Mouse (Mus musculus) ES-Bruce4 (cell line): Measurements from ENCODE around the gene Pih1d1. TPM values are rescaled to one million over a fixed set of nuclear protein-coding genes. Genes with fewer than 3 reads are reported as not detected.

Experiments
- H3K27ac ChIP-seq: 2 replicates; pipeline ENCODE4 v1.5.1; 2012; ENCODE audit warnings: low read length, inconsistent platforms; ENCODE audit not compliant: insufficient read depth
- H3K27me3 ChIP-seq: 2 replicates; pipeline ENCODE4 v1.6.1; 2012; ENCODE audit warnings: mild to moderate bottlenecking, low read length, inconsistent platforms; ENCODE audit not compliant: control insufficient read depth, poor library complexity, insufficient read depth, severe bottlenecking
- H3K36me3 ChIP-seq: 2 replicates; pipeline ENCODE4 v1.6.1; 2012; ENCODE audit warnings: inconsistent platforms, mild to moderate bottlenecking, low read length, moderate library complexity; ENCODE audit not compliant: control insufficient read depth, poor library complexity, insufficient read depth, severe bottlenecking
- H3K4me1 ChIP-seq: one replicate; pipeline ENCODE4 v1.8.1; 2011; ENCODE audit warnings: low read length; ENCODE audit not compliant: control insufficient read depth, insufficient read depth
- H3K4me3 ChIP-seq: 2 replicates; pipeline ENCODE4 v1.5.1; 2011; ENCODE audit warnings: low read depth, mild to moderate bottlenecking, low read length
- H3K9ac ChIP-seq: 2 replicates; pipeline ENCODE4 v1.6.1; 2012; ENCODE audit warnings: low read depth, mild to moderate bottlenecking, inconsistent platforms; ENCODE audit not compliant: poor library complexity, severe bottlenecking
- H3K9me3 ChIP-seq: replicated peaks from 2 replicates; pipeline ENCODE4 v1.6.1; 2012; ENCODE audit warnings: mild to moderate bottlenecking, low read length, inconsistent platforms; ENCODE audit not compliant: control insufficient read depth, poor library complexity, insufficient read depth, severe bottlenecking
- CTCF ChIP-seq: IDR thresholded peaks from one replicate; pipeline ENCODE4 v1.8.1; 2011; ENCODE audit warnings: low read depth, low read length
- EP300 ChIP-seq: IDR thresholded peaks from 2 replicates; pipeline ENCODE4 v1.6.1; 2011; ENCODE audit warnings: low read depth, low read length; ENCODE audit not compliant: insufficient read depth
- POLR2A ChIP-seq: IDR thresholded peaks from one replicate; pipeline ENCODE4 v1.8.1; 2011; ENCODE audit warnings: low read length; ENCODE audit not compliant: insufficient read depth
- polyA plus RNA-seq: library from polyadenylated mRNA; stranded (reverse); fragments of >200 nt; gene quantifications from 2 replicates; pipeline ENCODE4 v1.2.4, GENCODE M21; 2011; ENCODE audit warnings: low read depth; ENCODE audit not compliant: missing spikeins, insufficient read depth, insufficient read length

Pih1d1 gene
- polyA plus RNA-seq, 1 experiment, result 38.5 TPM

DNA sequence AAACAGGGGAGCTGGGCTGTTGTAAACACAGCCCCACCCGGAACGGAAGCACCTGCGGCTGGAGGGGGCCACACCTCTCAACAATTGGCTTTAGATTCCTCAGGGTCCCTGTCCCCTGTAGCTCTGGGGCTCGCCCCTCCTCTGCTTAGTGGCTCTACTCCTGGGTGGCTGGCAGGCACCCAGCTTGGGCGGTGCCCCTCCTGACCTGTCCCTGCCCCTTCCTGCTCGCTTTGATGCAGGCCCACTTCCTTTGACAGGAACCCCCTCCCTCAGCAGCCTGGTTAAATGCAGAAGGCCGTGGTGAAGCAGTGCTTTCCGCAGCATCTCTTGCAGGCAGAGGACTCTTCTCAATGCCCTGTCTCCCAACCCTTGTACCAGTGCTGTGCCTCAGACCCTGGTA lies 32.7 kb upstream of the Pih1d1 start:
- TF ChIP-seq EP300 (peak; percentile 57; the same call in 1 of the 2 replicates), CTCF (no peak)
- H3K9ac ChIP-seq, result peak overlapping the region; percentile 90; the same call in 1 of the 2 replicates
- H3K4me1 ChIP-seq, result peaks cover 2% of the 10 kb centered on the region
- peak overlapping the region; percentile 52 for H3K27ac ChIP-seq
- H3K27me3 ChIP-seq, result no peaks in the 10 kb centered on the region
- no peaks in the 10 kb centered on the region for H3K9me3 ChIP-seq
- H3K36me3 ChIP-seq, result peaks cover 51% of the 10 kb centered on the region
- 0 out of 2 replicates have a peak overlapping the region, but pooled peaks have one; percentile 4 for H3K4me3 ChIP-seq

DNA sequence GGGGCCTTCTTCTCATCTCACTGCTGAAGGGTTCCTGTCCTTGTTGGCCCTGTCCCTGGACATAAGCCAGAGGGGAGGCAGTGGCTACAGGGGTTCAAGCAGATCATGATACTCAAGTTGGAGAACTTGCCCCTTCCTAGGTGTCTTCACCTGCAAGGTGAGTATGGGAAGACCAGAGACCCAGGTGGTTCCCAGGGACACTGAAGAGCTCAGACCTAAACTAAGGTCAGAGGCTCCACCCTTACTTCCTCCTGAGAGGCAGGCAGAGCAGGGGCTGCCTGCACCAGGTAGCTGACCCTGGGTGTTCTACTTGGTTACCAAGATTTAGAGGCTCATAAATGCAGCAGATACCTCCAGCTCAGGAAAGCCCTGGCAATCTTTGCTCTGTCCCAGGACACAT lies 32.1 kb upstream of the Pih1d1 start:
- peaks cover 57% of the 10 kb centered on the region for H3K36me3 ChIP-seq
- no peak for TF ChIP-seq CTCF
- no peak for TF ChIP-seq POLR2A
- TF ChIP-seq EP300, result no peak
- no peaks in the 10 kb centered on the region for H3K27me3 ChIP-seq
- H3K4me1 ChIP-seq, result peaks cover 2% of the 10 kb centered on the region
- peak overlapping the region; percentile 52 for H3K27ac ChIP-seq
- peak overlapping the region; percentile 90; the same call in 1 of the 2 replicates for H3K9ac ChIP-seq
- no peaks in the 10 kb centered on the region for H3K9me3 ChIP-seq
- 0 out of 2 replicates have a peak overlapping the region, but pooled peaks have one; percentile 4 for H3K4me3 ChIP-seq

DNA sequence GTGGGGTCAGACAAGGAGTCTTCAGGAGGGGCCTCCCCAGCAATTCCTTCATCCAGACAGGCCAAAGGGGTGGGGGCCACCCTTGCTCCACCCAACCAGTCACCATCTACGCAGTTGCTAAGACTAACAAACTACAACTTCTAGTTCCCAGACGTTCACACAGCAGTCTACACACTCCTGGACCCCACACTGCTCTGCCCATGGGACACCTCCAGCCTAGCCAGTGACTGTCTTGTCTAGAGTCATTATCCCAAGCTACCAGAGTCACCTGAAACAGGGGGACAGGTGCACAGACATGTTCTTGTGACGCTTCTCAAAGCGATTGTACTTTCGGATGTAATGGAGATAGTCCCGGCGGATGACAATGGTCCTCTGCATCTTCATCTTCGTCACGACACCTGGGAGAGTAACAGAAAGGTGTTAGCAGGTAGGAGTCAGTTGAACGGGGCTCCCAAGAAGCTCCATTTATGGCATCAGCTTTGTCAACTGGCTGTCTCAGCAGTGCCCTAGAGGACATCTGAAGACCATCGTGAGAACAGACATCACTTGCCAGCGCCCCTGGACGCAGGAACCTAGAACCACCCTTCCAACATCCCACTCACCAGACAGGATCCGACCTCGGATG lies 31.4 kb upstream of the Pih1d1 start:
- Histone ChIP-seq H3K9me3 (no peaks in the 10 kb centered on the region), H3K4me3 (peak overlapping the region; percentile 91), H3K4me1 (peaks cover 2% of the 10 kb centered on the region), H3K27me3 (no peaks in the 10 kb centered on the region), H3K27ac (peak overlapping the region; percentile 78), H3K36me3 (peaks cover 64% of the 10 kb centered on the region), H3K9ac (peak overlapping the region; percentile 90)
- TF ChIP-seq POLR2A, result no peak
- TF ChIP-seq EP300, result no peak
- no peak for TF ChIP-seq CTCF

DNA sequence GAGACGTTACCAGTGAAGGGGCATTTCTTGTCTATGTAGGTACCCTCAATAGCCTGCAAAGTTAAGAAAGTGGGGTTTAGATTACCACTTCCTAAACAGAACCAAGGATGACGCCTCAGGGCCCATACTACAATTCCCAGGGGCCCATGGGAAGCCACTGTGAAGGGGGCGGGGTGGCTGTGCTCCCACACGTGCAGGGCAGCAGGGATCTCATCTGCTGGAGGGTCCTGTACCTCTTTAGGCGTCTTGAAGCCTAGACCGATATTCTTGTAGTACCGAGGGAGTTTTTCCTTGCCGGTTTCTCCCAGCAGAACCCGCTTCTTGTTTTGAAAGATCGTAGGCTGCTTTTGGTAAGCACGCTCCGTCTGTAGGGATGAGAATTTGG lies 30.9 kb upstream of the Pih1d1 start:
- TF ChIP-seq CTCF (no peak), EP300 (no peak), POLR2A (no peak)
- peaks cover 69% of the 10 kb centered on the region for H3K36me3 ChIP-seq
- no peaks in the 10 kb centered on the region for H3K27me3 ChIP-seq
- no peaks in the 10 kb centered on the region for H3K9me3 ChIP-seq
- peak overlapping the region; percentile 78 for H3K27ac ChIP-seq
- H3K4me3 ChIP-seq, result peak overlapping the region; percentile 91
- peak overlapping the region; percentile 90 for H3K9ac ChIP-seq
- H3K4me1 ChIP-seq, result peaks cover 2% of the 10 kb centered on the region

DNA sequence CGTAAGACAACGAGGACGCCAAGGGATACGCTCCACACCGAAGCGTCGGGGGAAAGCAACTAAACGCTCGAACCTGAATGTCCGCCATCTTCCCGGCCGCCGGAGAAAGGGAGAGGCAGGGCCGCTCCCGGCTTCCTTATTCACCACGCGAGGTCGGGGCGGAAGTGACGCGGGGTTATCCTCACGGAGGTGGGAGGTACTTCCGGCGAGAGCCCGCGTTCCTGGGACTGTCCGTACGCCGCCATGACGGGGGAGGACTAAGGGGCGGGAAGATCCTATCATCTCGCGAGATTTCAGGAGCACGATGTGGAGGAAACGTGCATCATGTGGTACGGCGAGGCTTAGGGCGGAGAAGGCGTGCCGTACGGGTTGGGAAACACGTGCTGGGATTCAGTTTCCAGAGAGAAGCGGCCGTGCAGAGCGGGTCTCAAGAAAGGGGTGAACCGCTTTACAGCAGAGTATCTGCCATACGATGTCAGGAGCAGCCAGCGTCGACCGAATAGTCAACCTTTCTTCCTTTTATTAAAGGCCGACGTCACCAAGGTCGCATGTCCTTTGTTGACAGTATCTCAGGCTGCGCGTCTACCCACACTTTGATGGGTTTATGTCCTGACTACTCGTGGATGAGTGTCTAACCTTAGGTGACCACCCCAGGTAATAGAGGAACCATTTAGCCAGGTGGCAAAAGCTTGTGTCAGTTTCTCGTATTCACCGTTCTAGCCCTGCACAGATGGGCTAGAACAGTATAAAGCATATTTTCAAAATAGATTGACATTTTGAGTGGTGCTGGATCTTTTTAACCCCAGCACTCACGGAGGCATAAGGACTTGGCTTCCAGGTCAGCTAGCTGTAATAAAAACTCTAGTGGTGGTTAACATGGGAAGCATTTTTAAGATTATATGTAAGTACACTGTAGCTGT lies 29.6 kb upstream of the Pih1d1 start, which contains the start of gene Rps11:
Gene Rps11 (minus strand): TSS at position 216 of the 920 bp plus-strand sequence.
- Histone ChIP-seq H3K27me3 (no peaks in the 10 kb centered on the region), H3K9ac (peak within 1 kb of the TSS; percentile 99), H3K4me1 (peaks cover 2% of the 10 kb centered on the region), H3K9me3 (no peaks in the 10 kb centered on the region), H3K27ac (peak within 1 kb of the TSS; percentile 96), H3K36me3 (peaks cover 70% of the 10 kb centered on the region), H3K4me3 (peak within 1 kb of the TSS; percentile 96)
- TF ChIP-seq POLR2A, result peak; percentile 72
- TF ChIP-seq CTCF, result no peak
- 0 out of 2 replicates have a peak, but pooled peaks have one; percentile 54 for TF ChIP-seq EP300
